Mouse (Mus musculus): ENCODE results near the gene Slc6a19.

- TF ChIP-seq CTCF (IDR thresholded peaks at IDR 0.05; ENCODE audit: insufficient read depth, low read depth, low read length) (no peak), POLR2A (IDR thresholded peaks at IDR 0.05; ENCODE audit: insufficient read depth, low read depth, low read length) (no peak)
These were observed 11.3 kb downstream of the Slc6a19 start for GRCm38 (mm10) chr13:73693333-73693732.
